Mouse (Mus musculus) gastrocnemius, postnatal 4 days (tissue): Measurements from ENCODE around the gene 4931428L18Rik. TPM values are rescaled to one million over a fixed set of nuclear protein-coding genes. Genes with fewer than 3 reads are reported as not detected.

Source experiments
- DNase-seq, 2 experiments: peaks; one replicate each; pipeline ENCODE4 v3.0.0; 2021 to 2022; ENCODE audit warnings: low spot score in 2 of 2, mixed read lengths in 2 of 2
- long read RNA-seq, 2 experiments: library from polyadenylated mRNA; stranded (forward); transcript quantifications; one replicate each; pipeline ENCODE4 v2.0.0; 2021
- total RNA-seq, 2 experiments: library from RNA; stranded (reverse); gene quantifications; 2 replicates each; pipeline ENCODE4 v1.2.3; 2021

The 4931428L18Rik gene
- total RNA-seq, result not detected
- long read RNA-seq, experiment 1, result 0 reads
- long read RNA-seq, experiment 2, result 0 reads

- no peak for DNase-seq
Observed at GRCm38 (mm10) chr1:31222564-31222963, at the start of gene 4931428L18Rik, which contains the start of gene Pih1d3. 4931428L18Rik (minus strand) TSS chr1:31222684. Pih1d3 (plus strand) TSS chr1:31222838.

- no peak for DNase-seq
Observed at GRCm38 (mm10) chr1:31260218-31260923, 37.9 kb upstream of the 4931428L18Rik start.

- DNase-seq, result no peak
Observed at GRCm38 (mm10) chr1:31233319-31234036, 11.0 kb upstream of the 4931428L18Rik start.

- no peak for DNase-seq
Observed at GRCm38 (mm10) chr1:31220599-31221250, 1.8 kb downstream of the 4931428L18Rik start.

- no peak for DNase-seq
Observed at GRCm38 (mm10) chr1:31214831-31215230, 7.7 kb downstream of the 4931428L18Rik start.

GRCm38 (mm10) chr1:31210144-31210543 lies 12.3 kb downstream of the 4931428L18Rik start:
- DNase-seq, result peak; percentile 24 to 47

- no peak for DNase-seq
Observed at GRCm38 (mm10) chr1:31205770-31206169, 16.7 kb downstream of the 4931428L18Rik start.

- no peak for DNase-seq
Observed at GRCm38 (mm10) chr1:31205346-31205745, 17.1 kb downstream of the 4931428L18Rik start.

- no peak for DNase-seq
Observed at GRCm38 (mm10) chr1:31203771-31204170, 18.7 kb downstream of the 4931428L18Rik start.

GRCm38 (mm10) chr1:31196959-31197358 lies 25.5 kb downstream of the 4931428L18Rik start:
- DNase-seq, result no peak

- DNase-seq, result no peak
Observed at GRCm38 (mm10) chr1:31195633-31196032, 26.9 kb downstream of the 4931428L18Rik start.

GRCm38 (mm10) chr1:31190237-31190866 lies 32.1 kb downstream of the 4931428L18Rik start:
- no peak for DNase-seq

- DNase-seq, result no peak
Observed at GRCm38 (mm10) chr1:31178264-31178663, 44.2 kb downstream of the 4931428L18Rik start.

- no peak for DNase-seq
Observed at GRCm38 (mm10) chr1:31176101-31176500, 46.4 kb downstream of the 4931428L18Rik start, which contains the start of gene Lgsn. Lgsn (plus strand) TSS chr1:31176401.

GRCm38 (mm10) chr1:31175401-31175800 lies 47.1 kb downstream of the 4931428L18Rik start:
- no peak for DNase-seq

GRCm38 (mm10) chr1:31165326-31166121 lies 57.0 kb downstream of the 4931428L18Rik start:
- DNase-seq, result no peak

- no peak for DNase-seq
Observed at GRCm38 (mm10) chr1:31164527-31165189, 57.8 kb downstream of the 4931428L18Rik start.

GRCm38 (mm10) chr1:31156884-31157283 lies 65.6 kb downstream of the 4931428L18Rik start:
- no peak for DNase-seq

GRCm38 (mm10) chr1:31156185-31156584 lies 66.3 kb downstream of the 4931428L18Rik start:
- no peak for DNase-seq
